Mouse (Mus musculus) heart, adult 2 months (tissue): ENCODE results near the gene Sft2d1.

Experiments
- CTCF ChIP-seq: fragments of 200-600 bp; IDR thresholded peaks from 2 replicates; pipeline ENCODE4 v1.8.1; 2022; ENCODE audit warnings: antibody characterized with exemption, mild to moderate bottlenecking, moderate library complexity
- EP300 ChIP-seq: fragments of 200-500 bp; IDR thresholded peaks from 2 replicates; pipeline ENCODE4 v1.6.1; 2011; ENCODE audit warnings: low read depth, low read length, control low read depth; ENCODE audit not compliant: insufficient read depth
- POLR2A ChIP-seq: fragments of 200-500 bp; IDR thresholded peaks from 2 replicates; pipeline ENCODE4 v1.6.1; 2011; ENCODE audit warnings: mild to moderate bottlenecking, low read depth, low read length, control low read depth; ENCODE audit not compliant: insufficient read depth

GRCm38 (mm10) chr17:8276680-8277079, 34.2 kb upstream of the Sft2d1 start:
- TF ChIP-seq POLR2A (no peak), CTCF (no peak), EP300 (no peak)
